Mouse (Mus musculus): ENCODE results near the gene Lemd1. TPM values are rescaled to one million over a fixed set of nuclear protein-coding genes. Genes with fewer than 3 reads are reported as not detected.

Lemd1 gene
- total and polyA plus RNA-seq, 3 experiments, result not detected

DNA sequence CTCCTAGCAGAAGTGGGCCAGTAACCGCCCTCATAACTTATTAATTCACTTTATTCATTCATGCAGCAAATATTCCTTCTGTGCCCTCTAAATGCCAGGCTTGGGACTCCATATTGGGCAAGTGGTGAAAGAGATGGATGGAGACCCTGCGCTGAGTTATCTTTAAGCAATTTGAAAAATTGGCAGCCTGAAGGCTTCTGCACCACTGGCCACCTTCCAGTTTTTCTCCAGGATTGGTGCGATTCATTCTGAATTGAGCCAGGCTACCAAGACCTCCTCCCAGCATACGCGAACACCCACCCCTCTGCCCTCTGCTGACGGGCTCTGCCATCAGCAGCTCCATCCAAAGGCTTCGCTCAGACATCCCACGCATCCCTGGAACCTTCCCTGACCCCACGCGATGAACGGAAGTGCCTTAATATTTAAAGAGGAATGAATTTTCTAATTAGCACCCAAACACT lies 96.8 kb downstream of the Lemd1 start:
- H3K4me2 ChIP-seq (ENCODE audit: insufficient read depth, low read depth, poor library complexity, severe bottlenecking), result no peak overlapping the region
- no peaks in the 10 kb centered on the region for H3K36me3 ChIP-seq (replicated peaks in 1 of 2; ENCODE audit: control insufficient read depth in 1 of 2, insufficient read depth in 1 of 2, low read length in 1 of 2)
- no peak for DNase-seq (ENCODE audit: extremely low read depth)
- H3K4me1 ChIP-seq (ENCODE audit: control insufficient read depth in 1 of 2, insufficient read depth in 2 of 2), result peaks cover 7 to 60% of the 10 kb centered on the region in 2 experiments
- H3K9ac ChIP-seq (ENCODE audit: insufficient read depth, low read depth), result no peak overlapping the region
- H3K27ac ChIP-seq (ENCODE audit: insufficient read depth, low read depth), result no peak overlapping the region
- in situ Hi-C loops (cut with MboI; ENCODE audit: low pct_ligation_motif_present, low pct_unique_long_range_greater_than_20kb, low sequenced_read_pairs), result no loop called here
- H3K27me3 ChIP-seq (replicated peaks), result no peaks in the 10 kb centered on the region
- no peak overlapping the region for H3K4me3 ChIP-seq (replicated peaks in 1 of 3; ENCODE audit: low read depth in 2 of 3, low read length in 2 of 3, poor library complexity in 1 of 3)
- no peaks in the 10 kb centered on the region for H3K9me3 ChIP-seq (replicated peaks; ENCODE audit: low read length)
- dilution Hi-C loops (cut with MboI; ENCODE audit: extremely low pct_ligation_motif_present, extremely low pct_unique_long_range_greater_than_20kb, low sequenced_read_pairs), result no loop called here
- TF ChIP-seq CTCF (conservative IDR thresholded peaks at IDR 0.05 in 1 of 2, IDR thresholded peaks at IDR 0.05 in 1 of 2; ENCODE audit: low read depth in 2 of 2, low read length in 2 of 2) (no peak), CHD2 (IDR thresholded peaks at IDR 0.05; ENCODE audit: low read length) (no peak), UBTF (IDR thresholded peaks at IDR 0.05; ENCODE audit: low read depth, low read length) (no peak)
- H3K79me2 ChIP-seq (replicated peaks; ENCODE audit: control insufficient read depth, extremely low read depth, insufficient read depth, poor library complexity, severe bottlenecking), result no peaks in the 10 kb centered on the region

- in situ Hi-C loops (cut with MboI; ENCODE audit: low pct_ligation_motif_present, low pct_unique_long_range_greater_than_20kb, low sequenced_read_pairs), result no loop called here
- Histone ChIP-seq H3K4me3 (replicated peaks in 1 of 3; ENCODE audit: low read depth in 2 of 3, low read length in 2 of 3, poor library complexity in 1 of 3) (no peak overlapping the region), H3K36me3 (replicated peaks in 1 of 2; ENCODE audit: control insufficient read depth in 1 of 2, insufficient read depth in 1 of 2, low read length in 1 of 2) (no peaks in the 10 kb centered on the region), H3K4me1 (ENCODE audit: control insufficient read depth in 1 of 2, insufficient read depth in 2 of 2) (peaks cover 7 to 60% of the 10 kb centered on the region in 2 experiments), H3K4me2 (ENCODE audit: insufficient read depth, low read depth, poor library complexity, severe bottlenecking) (no peak overlapping the region), H3K9ac (ENCODE audit: insufficient read depth, low read depth) (no peak overlapping the region), H3K79me2 (replicated peaks; ENCODE audit: control insufficient read depth, extremely low read depth, insufficient read depth, poor library complexity, severe bottlenecking) (no peaks in the 10 kb centered on the region), H3K9me3 (replicated peaks; ENCODE audit: low read length) (no peaks in the 10 kb centered on the region), H3K27ac (ENCODE audit: insufficient read depth, low read depth) (no peak overlapping the region), H3K27me3 (replicated peaks) (no peaks in the 10 kb centered on the region)
- no peak for DNase-seq (ENCODE audit: extremely low read depth)
- TF ChIP-seq ZNF384 (IDR thresholded peaks at IDR 0.05; ENCODE audit: low read depth, low read length) (peak; percentile 23; the same call in 1 of the 2 replicates), RAD21 (IDR thresholded peaks at IDR 0.05; ENCODE audit: low read depth, low read length) (no peak)
- dilution Hi-C loops (cut with MboI; ENCODE audit: extremely low pct_ligation_motif_present, extremely low pct_unique_long_range_greater_than_20kb, low sequenced_read_pairs), result no loop called here
Measured at GRCm38 (mm10) chr1:132289965-132290364, 98.7 kb downstream of the Lemd1 start.

DNA sequence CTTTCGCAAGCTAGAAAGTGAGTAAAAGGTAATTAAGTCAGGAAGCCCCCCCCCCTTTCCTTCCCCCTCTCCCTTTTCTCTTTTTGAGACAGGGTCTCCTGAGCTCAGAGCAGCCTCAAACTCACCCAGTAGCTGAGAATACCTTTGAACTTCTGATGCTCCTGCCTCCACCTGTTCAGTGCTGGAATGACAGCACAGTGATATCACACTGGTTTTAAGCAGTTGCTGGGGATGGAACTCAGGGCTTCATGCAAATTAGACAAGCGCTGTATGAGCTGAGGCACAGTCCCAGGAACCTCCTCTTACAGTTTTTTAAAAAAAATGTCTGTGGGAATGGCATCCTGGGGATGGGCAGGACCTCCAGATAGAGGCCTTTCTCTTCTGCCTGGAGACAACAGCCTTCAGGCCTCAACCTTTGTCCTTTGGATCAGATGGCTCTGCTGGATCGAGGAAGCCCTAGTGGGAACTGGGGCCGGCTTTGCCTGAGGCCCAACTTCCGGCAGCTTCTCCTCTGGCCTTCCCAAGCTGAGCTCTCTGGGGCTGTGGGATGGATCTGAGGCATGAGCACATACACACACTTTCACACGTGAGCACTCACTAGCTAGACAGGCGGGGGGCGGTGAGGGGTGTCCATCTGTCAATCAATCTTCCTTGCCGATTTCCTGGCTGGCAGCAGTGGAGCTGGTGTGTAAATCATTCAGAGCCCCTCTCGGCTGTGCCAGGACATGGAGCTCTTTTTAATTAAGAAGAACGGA lies 99.9 kb downstream of the Lemd1 start:
- Histone ChIP-seq H3K4me3 (replicated peaks in 1 of 3; ENCODE audit: low read depth in 2 of 3, low read length in 2 of 3, poor library complexity in 1 of 3) (no peak overlapping the region), H3K9ac (ENCODE audit: insufficient read depth, low read depth) (no peak overlapping the region), H3K36me3 (replicated peaks in 1 of 2; ENCODE audit: control insufficient read depth in 1 of 2, insufficient read depth in 1 of 2, low read length in 1 of 2) (no peaks in the 10 kb centered on the region), H3K4me2 (ENCODE audit: insufficient read depth, low read depth, poor library complexity, severe bottlenecking) (no peak overlapping the region), H3K27ac (ENCODE audit: insufficient read depth, low read depth) (no peak overlapping the region), H3K79me2 (replicated peaks; ENCODE audit: control insufficient read depth, extremely low read depth, insufficient read depth, poor library complexity, severe bottlenecking) (no peaks in the 10 kb centered on the region), H3K4me1 (ENCODE audit: control insufficient read depth in 1 of 2, insufficient read depth in 2 of 2) (peaks cover 7 to 53% of the 10 kb centered on the region in 2 experiments), H3K9me3 (replicated peaks; ENCODE audit: low read length) (no peaks in the 10 kb centered on the region), H3K27me3 (replicated peaks) (no peaks in the 10 kb centered on the region)
- in situ Hi-C loops (cut with MboI; ENCODE audit: low pct_ligation_motif_present, low pct_unique_long_range_greater_than_20kb, low sequenced_read_pairs) (no loop called here), dilution Hi-C loops (cut with MboI; ENCODE audit: extremely low pct_ligation_motif_present, extremely low pct_unique_long_range_greater_than_20kb, low sequenced_read_pairs) (no loop called here)
- peak in 1 of 2 experiments; percentile 22; a peak in 2 of 4 replicates for TF ChIP-seq CTCF (conservative IDR thresholded peaks at IDR 0.05 in 1 of 2, IDR thresholded peaks at IDR 0.05 in 1 of 2; ENCODE audit: low read depth in 2 of 2, low read length in 2 of 2)
- no peak for TF ChIP-seq ZMIZ1 (IDR thresholded peaks at IDR 0.05; ENCODE audit: low read depth, low read length)
- TF ChIP-seq IRF4 (IDR thresholded peaks at IDR 0.05; ENCODE audit: low read depth, low read length), result no peak
- TF ChIP-seq JUND (conservative IDR thresholded peaks at IDR 0.05; ENCODE audit: low read depth, low read length), result no peak
- DNase-seq (ENCODE audit: extremely low read depth), result peak; percentile 39
